Mouse (Mus musculus) cerebellum, adult 2 months (tissue): ENCODE data around the gene Kcnh3. TPM values are rescaled to one million over a fixed set of nuclear protein-coding genes. Genes with fewer than 3 reads are reported as not detected.

Source experiments
- DNase-seq, 2 experiments: peaks; one replicate each; pipeline ENCODE4 v3.0.0; 2021
- H3K27ac ChIP-seq: fragments of 200-500 bp; 2 replicates; pipeline ENCODE4 v1.5.1; 2012; ENCODE audit warnings: low read length, control low read depth, inconsistent platforms; ENCODE audit not compliant: insufficient read depth
- H3K27me3 ChIP-seq: fragments of 200-500 bp; 2 replicates; pipeline ENCODE4 v1.6.1; 2012; ENCODE audit warnings: inconsistent platforms, mild to moderate bottlenecking, low read length, moderate library complexity; ENCODE audit not compliant: control insufficient read depth, insufficient read depth
- H3K4me1 ChIP-seq: fragments of 200-500 bp; 2 replicates; pipeline ENCODE4 v1.6.1; 2011; ENCODE audit warnings: low read length; ENCODE audit not compliant: control insufficient read depth, insufficient read depth
- H3K4me3 ChIP-seq: fragments of 200-500 bp; replicated peaks from 2 replicates; pipeline ENCODE3; 2011; ENCODE audit warnings: mild to moderate bottlenecking, low read depth, low read length, control low read depth; ENCODE audit not compliant: insufficient read depth
- CTCF ChIP-seq: fragments of 200-500 bp; IDR thresholded peaks from 2 replicates; pipeline ENCODE4 v1.5.1; 2011; ENCODE audit warnings: low read depth, mild to moderate bottlenecking, control low read depth, low read length, moderate library complexity, borderline replicate concordance; ENCODE audit not compliant: insufficient read depth
- POLR2A ChIP-seq: fragments of 200-500 bp; IDR thresholded peaks from 2 replicates; pipeline ENCODE4 v1.6.1; 2011; ENCODE audit warnings: low read length, control low read depth, borderline replicate concordance; ENCODE audit not compliant: insufficient read depth
- WGBS: fragments of 180-500 bp; shearing (Covaris S2); methylation state at CpG from one replicate; pipeline ENCODE4 v1.1.7; 2018; 5-methylcytosine and 5-hydroxymethylcytosine counted together
- polyA plus RNA-seq: library from polyadenylated mRNA; depleted of rRNA; stranded (reverse); fragments of >200 nt; gene quantifications from 2 replicates; pipeline ENCODE4 v1.2.3, GENCODE M21; 2012; rRNA removed

The Kcnh3 gene
- polyA plus RNA-seq, 1 experiment: 5.0 TPM

DNA sequence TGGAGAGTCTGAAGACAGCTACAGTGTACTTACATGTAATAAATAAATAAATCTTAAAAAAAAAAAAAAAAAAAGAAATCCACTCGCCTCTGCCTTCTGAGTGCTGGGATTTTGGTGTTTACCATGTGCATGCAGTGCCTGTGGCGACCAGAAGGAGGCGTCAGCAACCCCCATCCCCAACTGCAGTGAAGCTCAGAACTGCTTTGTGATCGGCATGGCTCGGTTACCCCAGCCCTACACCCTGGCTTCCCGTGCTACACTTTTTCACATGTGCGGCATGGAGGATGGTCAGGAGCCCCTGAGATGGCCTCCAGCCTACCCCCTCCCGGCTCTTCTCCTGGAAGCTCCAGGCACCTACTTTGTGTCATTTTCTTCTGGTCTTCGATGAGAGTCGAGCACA lies 58.8 kb downstream of the Kcnh3 start:
- 65% methylated on average over 10 of the region's 10 CpGs for WGBS
- Histone ChIP-seq H3K4me1 (no peaks in the 10 kb centered on the region), H3K27ac (no peak overlapping the region), H3K27me3 (no peaks in the 10 kb centered on the region), H3K4me3 (no peak overlapping the region)
- TF ChIP-seq CTCF: peak; percentile 27; the same call in 1 of the 2 replicates
- no peak for TF ChIP-seq POLR2A
- no peak for DNase-seq

DNA sequence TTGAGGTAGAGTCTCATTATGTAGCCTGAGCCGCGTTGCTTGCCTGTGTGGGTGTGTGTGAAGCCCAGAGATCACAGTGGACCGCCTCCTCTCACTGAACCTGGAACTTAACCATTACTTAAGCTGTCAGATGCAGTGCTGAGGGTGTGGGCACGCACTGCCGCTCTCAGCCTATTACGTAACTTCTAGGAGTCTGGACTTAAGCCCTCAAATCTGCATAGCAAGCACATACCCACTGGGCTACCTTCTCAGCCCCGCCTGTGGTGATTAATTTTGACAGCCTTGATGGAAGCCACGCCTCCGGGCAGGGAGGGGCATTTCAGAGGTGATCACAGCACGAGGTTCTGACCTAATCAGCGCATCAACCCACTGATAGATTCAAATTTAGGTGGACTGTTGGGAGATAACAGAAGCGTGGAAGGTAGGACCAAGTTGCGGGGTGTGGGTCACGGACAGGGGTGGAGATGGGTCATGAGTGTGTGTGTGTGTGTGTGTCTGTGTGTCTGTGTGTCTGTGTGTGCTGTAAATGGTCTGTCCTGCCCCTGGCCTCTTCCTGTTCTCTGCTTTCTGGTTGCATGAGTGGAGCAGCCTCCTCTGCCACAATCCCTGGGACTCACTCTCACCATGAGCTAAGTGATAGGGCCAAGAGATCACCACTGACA lies 60.0 kb downstream of the Kcnh3 start:
- DNase-seq: no peak
- TF ChIP-seq POLR2A (no peak), CTCF (no peak)

DNA sequence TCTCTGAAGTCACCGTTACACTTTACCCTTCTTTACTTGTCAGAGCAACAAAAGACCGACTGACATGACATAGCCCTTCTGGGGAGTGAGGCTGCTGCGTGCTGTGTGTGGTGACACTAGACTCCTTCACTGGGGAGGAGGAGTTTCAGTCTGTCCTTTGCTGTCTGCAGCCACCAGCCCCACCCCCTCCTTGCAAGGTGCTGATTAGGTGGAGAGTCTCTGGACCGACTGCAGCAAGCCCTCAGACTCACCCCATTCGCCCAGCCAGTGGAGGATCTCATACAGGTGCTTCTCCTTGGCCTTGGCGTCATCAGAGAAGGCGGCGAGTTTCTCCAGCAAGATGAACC lies 60.5 kb downstream of the Kcnh3 start:
- DNase-seq: no peak
- Histone ChIP-seq H3K27me3 (no peaks in the 10 kb centered on the region), H3K4me3 (no peak overlapping the region), H3K27ac (no peak overlapping the region), H3K4me1 (no peaks in the 10 kb centered on the region)
- TF ChIP-seq CTCF: no peak
- no peak for TF ChIP-seq POLR2A
- 60% methylated on average over 8 of the region's 8 CpGs for WGBS

More for the DNA sequence above, 60.0 kb downstream of the Kcnh3 start:
- WGBS: 54% methylated on average over 14 of the region's 14 CpGs
- Histone ChIP-seq H3K4me3 (no peak overlapping the region), H3K4me1 (no peaks in the 10 kb centered on the region), H3K27me3 (no peaks in the 10 kb centered on the region), H3K27ac (no peak overlapping the region)

DNA sequence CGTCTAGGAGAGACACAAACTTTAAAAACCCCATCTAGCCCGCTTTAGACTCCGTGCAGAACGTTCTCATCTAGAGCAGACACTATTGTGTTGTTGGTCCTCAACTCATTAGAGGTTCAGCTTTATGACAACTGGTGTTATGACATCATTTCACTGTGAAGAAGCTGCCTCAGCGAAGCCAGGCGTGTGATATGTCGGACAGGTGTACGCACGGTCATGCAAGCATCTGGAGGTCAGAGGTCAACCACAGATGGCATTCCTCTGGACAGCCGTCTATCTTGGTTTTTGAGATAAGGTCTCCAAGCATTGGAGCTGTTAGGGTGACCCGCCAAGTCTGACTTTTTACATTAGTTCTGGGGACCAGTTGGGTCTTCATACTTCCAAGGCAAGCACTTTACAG lies 65.9 kb downstream of the Kcnh3 start:
- Histone ChIP-seq H3K27ac (no peak overlapping the region), H3K4me3 (no peak overlapping the region), H3K27me3 (no peaks in the 10 kb centered on the region), H3K4me1 (no peaks in the 10 kb centered on the region)
- WGBS: 91% methylated on average over 11 of the region's 11 CpGs
- TF ChIP-seq POLR2A (no peak), CTCF (no peak)
- no peak for DNase-seq

Other genes starting within 250 kb of the Kcnh3 start
- gene Tuba1c, start 195.0 kb upstream of the Kcnh3 start, polyA plus RNA-seq: 6.4 and 9.0 TPM in 2 replicates
- gene Prph, start 169.7 kb upstream of the Kcnh3 start, polyA plus RNA-seq: 25.7 and 37.7 TPM in 2 replicates
- 0.07 and 0.22 TPM in 2 replicates for gene Troap, start 150.3 kb upstream of the Kcnh3 start, polyA plus RNA-seq
- 1.3 and 1.6 TPM in 2 replicates for gene C1ql4, start 137.0 kb upstream of the Kcnh3 start, polyA plus RNA-seq
- gene Dnajc22, start 131.7 kb upstream of the Kcnh3 start, polyA plus RNA-seq: 0.13 TPM in 1 of 2 replicates, not detected in the other
- gene Spats2, start 98.9 kb upstream of the Kcnh3 start, polyA plus RNA-seq: 26.7 and 26.9 TPM in 2 replicates
- 84.9 and 94.4 TPM in 2 replicates for gene Mcrs1, start 27.1 kb downstream of the Kcnh3 start, polyA plus RNA-seq
- gene Prpf40b, start 70.2 kb downstream of the Kcnh3 start, polyA plus RNA-seq: 141 and 152 TPM in 2 replicates
- gene Fam186b, start 71.0 kb downstream of the Kcnh3 start, polyA plus RNA-seq: 1.1 and 1.9 TPM in 2 replicates
- 10.0 and 10.7 TPM in 2 replicates for gene Fmnl3, start 145.6 kb downstream of the Kcnh3 start, polyA plus RNA-seq
- gene Tmbim6, start 168.0 kb downstream of the Kcnh3 start, polyA plus RNA-seq: 401 and 418 TPM in 2 replicates
- gene Nckap5l, start 232.9 kb downstream of the Kcnh3 start, polyA plus RNA-seq: 12.3 TPM in 2 replicates
- 11.6 and 12.4 TPM in 2 replicates for gene Bcdin3d, start 249.9 kb downstream of the Kcnh3 start, polyA plus RNA-seq